Mouse (Mus musculus) hindbrain, postnatal 0 days (tissue): Measurements from ENCODE around the gene Pgd. TPM values are rescaled to one million over a fixed set of nuclear protein-coding genes. Genes with fewer than 3 reads are reported as not detected.

Source experiments
- ATAC-seq: fragments of 200-750 bp; cut with Nextera tagmentation; 2 replicates; pipeline ENCODE4 v1.8.0; 2017; ENCODE audit warnings: mild to moderate bottlenecking, moderate TSS enrichment, moderate library complexity
- DNase-seq: peaks from one replicate; pipeline ENCODE4 v3.0.0-alpha.2; 2015; ENCODE audit warnings: low spot score
- H3K27ac ChIP-seq: fragments of 300-500 bp; sonication (generic); 2 replicates; pipeline ENCODE4 v1.5.1; 2014; ENCODE audit warnings: mild to moderate bottlenecking
- H3K27me3 ChIP-seq: fragments of 300-500 bp; sonication (generic); 2 replicates; pipeline ENCODE4 v1.6.1; 2014; ENCODE audit warnings: low read length, mixed read lengths; ENCODE audit not compliant: insufficient read depth
- H3K36me3 ChIP-seq: fragments of 300-500 bp; sonication (generic); 2 replicates; pipeline ENCODE4 v1.6.1; 2014; ENCODE audit warnings: low read length, mixed read lengths; ENCODE audit not compliant: insufficient read depth
- H3K4me1 ChIP-seq: fragments of 300-500 bp; sonication (generic); 2 replicates; pipeline ENCODE4 v1.6.1; 2014; ENCODE audit warnings: antibody characterized with exemption, low read length, mixed read lengths; ENCODE audit not compliant: insufficient read depth
- H3K4me2 ChIP-seq: fragments of 300-500 bp; sonication (generic); 2 replicates; pipeline ENCODE4 v1.6.1; 2014; ENCODE audit warnings: low read depth, mild to moderate bottlenecking, low read length, moderate library complexity, mixed read lengths
- H3K4me3 ChIP-seq: fragments of 300-500 bp; sonication (generic); 2 replicates; pipeline ENCODE4 v1.5.1; 2014; ENCODE audit warnings: low read length
- H3K9ac ChIP-seq: fragments of 300-500 bp; sonication (generic); replicated peaks from 2 replicates; pipeline ENCODE4 v1.6.1; 2014; ENCODE audit warnings: mild to moderate bottlenecking, low read length, moderate library complexity, mixed read lengths
- H3K9me3 ChIP-seq: fragments of 300-500 bp; sonication (generic); 2 replicates; pipeline ENCODE4 v1.6.1; 2016; ENCODE audit warnings: low read length, mixed read lengths
- CTCF ChIP-seq: IDR thresholded peaks from 2 replicates; pipeline ENCODE4 v1.5.1; 2016; ENCODE audit warnings: antibody characterized with exemption, control low read depth, low read depth
- WGBS: fragments of 180-500 bp; shearing (Covaris S2); extraction: QIAGEN DNeasy Blood & Tissue Kit; methylation state at CpG from one replicate; pipeline ENCODE4 v1.1.7; 2014; 5-methylcytosine and 5-hydroxymethylcytosine counted together
- polyA plus RNA-seq: library from polyadenylated mRNA; unstranded; fragments of >200 nt; fragmentation: Nextera tagmentation; extraction: Ambion mirVana; gene quantifications from 2 replicates; pipeline ENCODE4 v1.2.1, GENCODE M21; 2015
- total RNA-seq: library from RNA; depleted of rRNA; stranded (reverse); fragments of >200 nt; gene quantifications from 2 replicates; pipeline ENCODE4 v1.2.3, GENCODE M21; 2014

The Pgd gene
- total and polyA plus RNA-seq, 2 experiments from 2014 or later, result 36.3 to 94.8 TPM

DNA sequence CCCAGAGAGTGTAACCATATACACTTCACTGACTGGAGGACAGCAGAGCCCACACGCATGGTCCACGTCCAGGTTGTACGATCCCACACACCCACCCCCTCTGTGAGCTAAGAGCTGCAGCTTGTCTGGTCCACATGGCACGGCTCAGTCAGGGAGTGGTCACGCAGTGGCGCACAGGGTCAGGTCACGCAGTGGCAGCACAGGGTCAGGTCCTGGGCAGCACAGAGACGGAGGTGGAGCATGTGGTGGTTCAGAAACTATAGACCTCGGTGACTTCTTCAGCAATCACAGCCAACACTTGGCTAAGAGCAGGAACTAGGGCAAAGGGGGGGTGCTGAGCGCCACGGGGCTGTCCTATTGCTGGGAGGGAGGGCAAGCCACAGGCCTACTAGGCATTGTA lies 16.3 kb downstream of the Pgd start:
- Histone ChIP-seq H3K4me2 (no peak overlapping the region), H3K4me3 (no peak overlapping the region), H3K9ac (no peak overlapping the region), H3K27me3 (no peaks in the 10 kb centered on the region), H3K4me1 (no peaks in the 10 kb centered on the region), H3K9me3 (no peaks in the 10 kb centered on the region), H3K36me3 (peaks cover 36% of the 10 kb centered on the region), H3K27ac (no peak overlapping the region)
- WGBS, result 79% methylated on average over 11 of the region's 11 CpGs
- TF ChIP-seq CTCF, result no peak
- DNase-seq (no peak), ATAC-seq (0 out of 2 replicates have a peak, but pooled peaks have one; percentile 25)

DNA sequence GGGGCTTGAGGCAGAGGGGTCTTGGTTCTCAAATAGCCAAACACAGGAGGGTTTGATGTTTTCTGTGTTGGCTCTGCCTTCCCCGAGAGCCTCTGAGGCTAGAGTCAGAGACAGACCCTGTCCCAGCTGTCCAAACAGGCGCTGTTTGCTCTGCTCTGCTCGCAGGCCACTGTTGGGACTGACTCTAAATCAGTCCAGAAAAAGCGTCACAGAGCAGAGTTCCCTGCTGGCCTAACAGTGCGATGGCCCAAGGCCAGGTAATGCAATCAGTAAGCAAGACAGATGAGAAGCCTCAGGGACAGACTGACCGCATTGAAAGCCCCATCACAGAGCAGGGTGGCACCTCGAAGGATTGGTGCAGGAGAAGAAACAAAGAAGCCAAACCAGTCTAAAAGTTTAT lies 17.0 kb downstream of the Pgd start:
- Histone ChIP-seq H3K4me2 (no peak overlapping the region), H3K36me3 (peaks cover 30% of the 10 kb centered on the region), H3K4me1 (no peaks in the 10 kb centered on the region), H3K27ac (no peak overlapping the region), H3K27me3 (no peaks in the 10 kb centered on the region), H3K4me3 (no peak overlapping the region), H3K9me3 (no peaks in the 10 kb centered on the region), H3K9ac (no peak overlapping the region)
- no peak for TF ChIP-seq CTCF
- peak; percentile 21 for DNase-seq
- 69% methylated on average over 7 of the region's 7 CpGs for WGBS
- ATAC-seq, result no peak

DNA sequence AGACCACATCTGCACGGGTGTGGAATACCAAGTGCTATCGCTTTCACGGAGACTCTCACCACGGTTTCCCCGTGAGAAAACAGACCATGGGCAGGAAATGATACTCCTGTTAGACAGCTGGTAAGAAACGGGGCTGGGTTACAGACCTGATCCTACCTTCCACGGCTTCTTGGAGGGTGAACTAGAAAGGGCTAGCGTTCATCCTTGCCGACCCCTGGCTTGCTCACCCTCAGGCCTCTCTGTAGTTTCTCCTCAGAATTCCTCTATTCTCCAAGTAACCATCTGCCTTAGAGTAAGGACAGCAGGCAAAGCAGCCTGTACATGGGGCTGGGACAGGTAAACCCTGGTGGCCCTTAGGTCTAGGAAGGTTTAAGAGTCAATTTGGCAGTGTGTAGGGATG lies 17.4 kb downstream of the Pgd start:
- H3K4me3 ChIP-seq, result no peak overlapping the region
- no peak overlapping the region for H3K27ac ChIP-seq
- H3K9me3 ChIP-seq, result no peaks in the 10 kb centered on the region
- TF ChIP-seq CTCF, result no peak
- no peak overlapping the region for H3K4me2 ChIP-seq
- 81% methylated on average over 9 of the region's 9 CpGs for WGBS
- no peaks in the 10 kb centered on the region for H3K4me1 ChIP-seq
- H3K36me3 ChIP-seq, result peaks cover 26% of the 10 kb centered on the region
- ATAC-seq, result no peak
- H3K27me3 ChIP-seq, result no peaks in the 10 kb centered on the region
- no peak overlapping the region for H3K9ac ChIP-seq
- no peak for DNase-seq

DNA sequence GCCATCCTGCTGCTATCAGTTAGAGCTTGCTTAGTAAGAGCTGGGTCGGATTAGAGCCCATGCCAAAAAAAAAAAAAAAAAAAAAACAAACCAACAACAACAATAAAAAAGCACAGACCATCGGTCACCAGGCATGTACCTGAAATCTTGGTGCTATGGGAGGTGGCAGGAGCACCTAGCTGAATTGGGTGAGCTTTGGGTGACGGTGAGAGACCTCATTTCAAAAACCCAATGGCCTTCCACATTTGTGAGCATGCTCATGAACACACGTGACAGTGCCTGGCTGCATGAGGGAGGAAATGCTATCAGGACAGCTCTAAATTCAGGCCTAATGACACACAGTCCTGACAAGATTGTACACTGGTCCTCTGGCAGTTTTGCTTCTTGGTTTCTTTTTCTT lies 18.5 kb downstream of the Pgd start:
- Histone ChIP-seq H3K9ac (no peak overlapping the region), H3K27me3 (no peaks in the 10 kb centered on the region), H3K9me3 (no peaks in the 10 kb centered on the region), H3K27ac (no peak overlapping the region), H3K4me3 (no peak overlapping the region), H3K36me3 (peaks cover 14% of the 10 kb centered on the region), H3K4me2 (no peak overlapping the region), H3K4me1 (no peaks in the 10 kb centered on the region)
- 77% methylated on average over 4 of the region's 4 CpGs for WGBS
- ATAC-seq (no peak), DNase-seq (no peak)
- no peak for TF ChIP-seq CTCF

DNA sequence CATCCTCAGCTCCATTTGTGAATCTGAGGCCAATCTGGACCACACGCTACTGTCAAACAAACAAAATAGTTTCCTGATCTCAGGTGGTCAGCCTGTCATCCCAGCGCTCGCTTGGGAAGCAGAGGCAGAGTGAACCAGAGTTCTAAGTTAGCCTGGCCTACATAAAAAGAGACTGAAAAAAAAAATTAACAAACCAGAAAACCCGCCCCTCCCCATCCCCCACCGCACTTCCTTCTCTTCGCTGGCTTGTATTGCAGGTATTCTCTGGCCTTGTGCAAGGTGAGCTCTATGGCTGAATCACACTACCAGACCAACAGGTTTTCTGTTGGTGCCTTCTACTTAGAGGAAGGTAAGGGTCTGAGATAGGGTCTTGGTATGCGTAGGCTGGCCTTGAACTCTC lies 19.0 kb downstream of the Pgd start:
- no peak overlapping the region for H3K9ac ChIP-seq
- DNase-seq (no peak), ATAC-seq (no peak)
- no peak for TF ChIP-seq CTCF
- peaks cover 11% of the 10 kb centered on the region for H3K36me3 ChIP-seq
- no peaks in the 10 kb centered on the region for H3K9me3 ChIP-seq
- no peaks in the 10 kb centered on the region for H3K4me1 ChIP-seq
- no peak overlapping the region for H3K4me3 ChIP-seq
- H3K27ac ChIP-seq, result no peak overlapping the region
- 88% methylated on average over 7 of the region's 7 CpGs for WGBS
- H3K4me2 ChIP-seq, result no peak overlapping the region
- H3K27me3 ChIP-seq, result no peaks in the 10 kb centered on the region

DNA sequence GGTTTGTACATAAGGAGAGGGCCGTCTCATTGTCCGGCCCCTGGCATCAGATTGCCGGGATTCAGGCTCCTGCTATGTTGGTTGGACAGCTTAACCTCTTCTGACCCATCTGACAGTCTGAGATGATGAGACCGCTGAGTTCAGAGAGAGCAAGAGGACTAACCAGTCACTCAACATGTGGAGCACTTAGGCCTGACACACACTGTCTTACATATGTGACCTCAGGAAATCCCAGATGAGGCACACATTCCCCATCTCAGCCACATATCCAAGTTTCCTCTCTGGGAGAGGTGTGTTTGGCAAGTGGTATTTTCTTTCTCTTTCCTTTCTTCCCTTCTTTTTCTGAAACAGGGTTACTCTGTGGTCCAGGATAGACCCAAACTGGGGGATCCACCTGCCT lies 21.4 kb downstream of the Pgd start:
- Histone ChIP-seq H3K4me2 (no peak overlapping the region), H3K27me3 (no peaks in the 10 kb centered on the region), H3K27ac (no peak overlapping the region), H3K9ac (no peak overlapping the region), H3K4me3 (no peak overlapping the region), H3K9me3 (no peaks in the 10 kb centered on the region), H3K4me1 (no peaks in the 10 kb centered on the region), H3K36me3 (peaks cover 2% of the 10 kb centered on the region)
- ATAC-seq (no peak), DNase-seq (no peak)
- TF ChIP-seq CTCF, result no peak
- WGBS, result 86% methylated on average over 4 of the region's 4 CpGs

DNA sequence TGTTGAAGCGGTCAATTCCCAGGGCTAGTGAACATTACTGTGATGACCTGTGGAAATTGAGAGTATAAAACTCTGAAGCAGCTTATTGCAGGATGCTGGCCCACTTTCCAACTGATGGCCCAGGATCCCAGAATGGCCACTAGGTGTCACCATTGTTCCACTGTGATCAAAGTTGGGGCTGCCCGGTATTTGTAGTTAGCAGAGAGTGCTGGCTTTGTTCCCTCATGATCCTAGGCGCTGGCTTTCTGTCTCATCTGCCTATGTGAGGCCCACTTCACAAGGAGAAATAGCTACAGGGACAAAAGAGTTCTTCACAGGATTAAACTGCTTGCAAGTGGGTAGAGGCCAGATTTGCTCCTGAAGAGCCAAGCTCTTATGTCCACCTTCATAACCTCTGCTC lies 22.1 kb downstream of the Pgd start:
- H3K36me3 ChIP-seq, result no peaks in the 10 kb centered on the region
- no peaks in the 10 kb centered on the region for H3K27me3 ChIP-seq
- peak; percentile 98 for TF ChIP-seq CTCF
- no peak overlapping the region for H3K27ac ChIP-seq
- DNase-seq, result peak; percentile 93
- WGBS, result 3% methylated on average over 3 of the region's 3 CpGs
- peak; percentile 88 for ATAC-seq
- H3K4me3 ChIP-seq, result no peak overlapping the region
- no peak overlapping the region for H3K4me2 ChIP-seq
- no peaks in the 10 kb centered on the region for H3K9me3 ChIP-seq
- no peaks in the 10 kb centered on the region for H3K4me1 ChIP-seq
- H3K9ac ChIP-seq, result no peak overlapping the region

DNA sequence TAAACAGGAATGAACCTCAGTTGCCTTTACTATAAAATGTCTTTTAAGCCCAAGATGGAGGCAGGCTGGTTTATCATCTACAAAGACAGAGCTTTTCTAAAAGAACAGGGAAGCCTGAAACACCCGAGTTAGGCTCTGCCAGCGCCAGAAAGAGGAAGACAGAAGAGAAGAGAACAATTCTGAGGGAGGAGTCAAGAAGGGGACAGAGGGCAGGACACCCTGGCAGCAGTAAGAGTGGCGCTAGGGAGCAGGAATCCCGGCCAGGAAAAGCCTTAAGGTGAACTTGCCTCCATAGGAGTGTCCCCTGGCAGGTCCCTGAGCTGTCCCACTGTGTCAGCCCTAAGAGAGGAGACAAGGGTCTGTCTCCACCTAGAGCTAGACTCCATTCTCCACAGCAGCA lies 23.0 kb downstream of the Pgd start:
- Histone ChIP-seq H3K4me1 (no peaks in the 10 kb centered on the region), H3K9ac (no peak overlapping the region), H3K4me2 (no peak overlapping the region), H3K9me3 (no peaks in the 10 kb centered on the region), H3K27me3 (no peaks in the 10 kb centered on the region), H3K36me3 (no peaks in the 10 kb centered on the region), H3K27ac (no peak overlapping the region), H3K4me3 (no peak overlapping the region)
- ATAC-seq, result no peak
- TF ChIP-seq CTCF, result no peak
- WGBS, result 27% methylated on average over 4 of the region's 4 CpGs
- DNase-seq, result no peak
